11 mouse cellular contexts compared by ENCODE assay signal in genomic region chr7:98667956-98668746, GRCm38 (mm10). TPM values are rescaled to one million over a fixed set of nuclear protein-coding genes. Genes with fewer than 3 reads are reported as not detected.
A peak's percentile ranks its signal among the peaks of the same experiment; 100 is the strongest.
DNase-seq lines count a peak whose midpoint lies in the region; ATAC-seq and TF ChIP-seq lines count a peak whose summit lies in the region.
"Had no signal": no experiment of that assay in that cellular context is flagged by ENCODE, and none has a peak within 500 bp of the region (broad histone marks: within the 10 kb centered on the region; RNA-seq: fewer than 3 reads in every experiment).

No protein-coding gene starts in this region.

- TF ChIP-seq CTCF in lung, postnatal 0 days (IDR thresholded peaks at IDR 0.05) = no peak

- no peak overlapping the region for H3K4me2 ChIP-seq in lung, postnatal 0 days (replicated peaks; ENCODE audit: low read depth, low read length)
- H3K4me2 ChIP-seq: heart, embryonic 11.5 days; hindbrain, embryonic 13.5 days had no signal

- H3K27me3 ChIP-seq in lung, postnatal 0 days (replicated peaks; ENCODE audit: insufficient read depth, low read length) = no peaks in the 10 kb centered on the region
- H3K27me3 ChIP-seq in limb, embryonic 10.5 days (ENCODE audit: low read depth, poor library complexity, severe bottlenecking) = no peaks in the 10 kb centered on the region
- H3K27me3 ChIP-seq: hindbrain, embryonic 13.5 days had no signal

- WGBS in lung, postnatal 0 days = 43% methylated on average over 6 of the region's 6 CpGs
- 84% methylated on average over 6 of the region's 6 CpGs for WGBS in limb, embryonic 10.5 days

- ATAC-seq in lung, postnatal 0 days = no peak

- H3K36me3 ChIP-seq in lung, postnatal 0 days (ENCODE audit: insufficient read depth, low read length) = no peaks in the 10 kb centered on the region
- no peaks in the 10 kb centered on the region for H3K36me3 ChIP-seq in limb, embryonic 10.5 days
- H3K36me3 ChIP-seq: hindbrain, embryonic 13.5 days had no signal

- peak; percentile 16 for DNase-seq in adrenal gland, postnatal 10 days
- no peak for DNase-seq in adrenal gland, postnatal 4 days (ENCODE audit: low spot score in 2 of 2)
- peak; percentile 16 for DNase-seq in lung, postnatal 0 days (ENCODE audit: low spot score)
- DNase-seq in lung, postnatal 14 days = no peak
- DNase-seq in limb, embryonic 10.5 days (ENCODE audit: low spot score) = no peak
- DNase-seq in layer of hippocampus, adult 18-20 months (ENCODE audit: low spot score in 2 of 2) = no peak
- no peak for DNase-seq in cerebellum, postnatal 25 days
- no peak for DNase-seq in cerebellum, adult 18-20 months

- no peaks in the 10 kb centered on the region for H3K9me3 ChIP-seq in lung, postnatal 0 days (ENCODE audit: low read length)
- no peaks in the 10 kb centered on the region for H3K9me3 ChIP-seq in limb, embryonic 10.5 days (replicated peaks)
- H3K9me3 ChIP-seq: hindbrain, embryonic 13.5 days had no signal

- no peak overlapping the region for H3K4me3 ChIP-seq in lung, postnatal 0 days (ENCODE audit: low read depth, low read length)
- H3K4me3 ChIP-seq in limb, embryonic 10.5 days = no peak overlapping the region
- H3K4me3 ChIP-seq: hindbrain, embryonic 13.5 days had no signal

- TF ChIP-seq EP300 in lung, postnatal 0 days (IDR thresholded peaks at IDR 0.05) = no peak

- no peaks in the 10 kb centered on the region; the same call in 1 of the 2 replicates for H3K4me1 ChIP-seq in lung, postnatal 0 days (ENCODE audit: insufficient read depth, low read depth, low read length)
- peaks cover 34% of the 10 kb centered on the region for H3K4me1 ChIP-seq in limb, embryonic 10.5 days

- H3K9ac ChIP-seq in lung, postnatal 0 days (replicated peaks; ENCODE audit: low read depth) = no peak overlapping the region
- H3K9ac ChIP-seq: hindbrain, embryonic 13.5 days; liver, embryonic 14.5 days had no signal

- H3K27ac ChIP-seq in lung, postnatal 0 days (ENCODE audit: low read length) = no peak overlapping the region
- peak overlapping the region; percentile 27; the same call in 1 of the 2 replicates for H3K27ac ChIP-seq in limb, embryonic 10.5 days
- H3K27ac ChIP-seq: hindbrain, embryonic 13.5 days; liver, embryonic 14.5 days had no signal

RNA-seq across cellular contexts. Expression of gene Emsy, which starts 11.6 kb away (rescaled TPM):
- total RNA-seq in adrenal gland, postnatal 10 days (2021) = 10 to 100 TPM; 29.0 to 31.1 TPM
- 10 to 100 TPM; 33.7 to 35.8 TPM for total RNA-seq in adrenal gland, postnatal 4 days (2021)
- polyA plus RNA-seq in lung, postnatal 0 days (2015; fragmentation: Nextera tagmentation; extraction: Ambion mirVana) = 8.6 and 10.2 TPM in 2 replicates
- 37.8 and 46.1 TPM in 2 replicates for polyA plus RNA-seq in limb, embryonic 10.5 days (2016; fragmentation: Nextera tagmentation; extraction: Ambion mirVana)
- total RNA-seq in layer of hippocampus, adult 18-20 months (2021) = 10 to 100 TPM; 71.0 to 72.1 TPM

RNA-seq across cellular contexts. Expression of gene Thap12, which starts 34.8 kb away (rescaled TPM):
- 10 to 100 TPM; 61.3 to 62.6 TPM for total RNA-seq in adrenal gland, postnatal 10 days (2021)
- 10 to 100 TPM; 68.3 to 76.5 TPM for total RNA-seq in adrenal gland, postnatal 4 days (2021)
- 31.8 and 34.2 TPM in 2 replicates for polyA plus RNA-seq in lung, postnatal 0 days (2015; fragmentation: Nextera tagmentation; extraction: Ambion mirVana)
- 50.8 and 56.2 TPM in 2 replicates for polyA plus RNA-seq in limb, embryonic 10.5 days (2016; fragmentation: Nextera tagmentation; extraction: Ambion mirVana)
- 10 to 100 TPM; 82.1 to 85.1 TPM for total RNA-seq in layer of hippocampus, adult 18-20 months (2021)

Comparison
In these comparisons a context has a peak if more than half of its experiments do, and no peak if none do; other contexts are left out.
1. DNase-seq: peak in adrenal gland, postnatal 10 days (single experiment) and lung, postnatal 0 days (single experiment); none in adrenal gland, postnatal 4 days (0 of 2), lung, postnatal 14 days (single experiment), limb, embryonic 10.5 days (single experiment), layer of hippocampus, adult 18-20 months (0 of 2), cerebellum, postnatal 25 days (0 of 2) and cerebellum, adult 18-20 months (0 of 2).